In genomic region chr1:183101371-183101770, GRCm38 (mm10) we compare ENCODE assay signal across 20 mouse cellular contexts.
"Had no signal": no experiment of that assay in that cellular context is flagged by ENCODE, and none has a peak within 500 bp of the region (broad histone marks: within the 10 kb centered on the region; RNA-seq: fewer than 3 reads in every experiment).

No protein-coding gene starts in this region.

- H3K4me2 ChIP-seq: liver, embryonic 13.5 days; midbrain, embryonic 13.5 days; neural tube, embryonic 12.5 days; neural tube, embryonic 15.5 days had no signal

- DNase-seq: kidney, adult 11 months; kidney, adult 9 months; kidney, postnatal 14 days; kidney, postnatal 4 days; left cerebral cortex, postnatal 4 days; liver, embryonic 13.5 days; lung, adult 2 months; lung, postnatal 14 days; lung, postnatal 4 days; right cerebral cortex, adult 18-20 months; right cerebral cortex, postnatal 14 days; right cerebral cortex, postnatal 4 days; thymus, adult 2 months; thymus, postnatal 14 days; thymus, postnatal 4 days had no signal

- H3K27ac ChIP-seq: liver, embryonic 13.5 days; midbrain, embryonic 13.5 days; neural tube, embryonic 12.5 days; neural tube, embryonic 15.5 days; stomach, postnatal 0 days had no signal

- H3K36me3 ChIP-seq: liver, embryonic 13.5 days; neural tube, embryonic 12.5 days; neural tube, embryonic 15.5 days had no signal

- H3K27me3 ChIP-seq: liver, embryonic 13.5 days; midbrain, embryonic 13.5 days; neural tube, embryonic 12.5 days; neural tube, embryonic 15.5 days had no signal

- H3K4me1 ChIP-seq: liver, embryonic 13.5 days; neural tube, embryonic 12.5 days had no signal

- H3K9ac ChIP-seq: liver, embryonic 13.5 days; midbrain, embryonic 13.5 days; neural tube, embryonic 12.5 days; neural tube, embryonic 15.5 days had no signal

- H3K4me3 ChIP-seq: liver, embryonic 13.5 days; midbrain, embryonic 13.5 days; neural tube, embryonic 12.5 days; neural tube, embryonic 15.5 days had no signal

- H3K9me3 ChIP-seq: liver, embryonic 13.5 days; midbrain, embryonic 13.5 days; neural tube, embryonic 12.5 days; neural tube, embryonic 15.5 days had no signal

- ATAC-seq: midbrain, embryonic 13.5 days; midbrain, embryonic 16.5 days had no signal
